Mouse (Mus musculus) heart, adult 2 months (tissue): ENCODE data around the gene Mcm2. TPM values are rescaled to one million over a fixed set of nuclear protein-coding genes. Genes with fewer than 3 reads are reported as not detected.
A peak's percentile ranks its signal among the peaks of the same experiment; 100 is the strongest.

Experiments
- DNase-seq, 2 experiments: peaks; one replicate each; pipeline ENCODE4 v3.0.0; 2021
- H3K27ac ChIP-seq: fragments of 200-600 bp; 2 replicates; pipeline ENCODE4 v1.8.1; 2022
- H3K27me3 ChIP-seq: fragments of 200-500 bp; 2 replicates; pipeline ENCODE4 v1.6.1; 2012; ENCODE audit warnings: mild to moderate bottlenecking, low read length, inconsistent platforms, mixed read lengths; ENCODE audit not compliant: control insufficient read depth, insufficient read depth
- H3K36me3 ChIP-seq: fragments of 200-500 bp; 2 replicates; pipeline ENCODE4 v1.6.1; 2012; ENCODE audit warnings: low read length, inconsistent platforms; ENCODE audit not compliant: control insufficient read depth, insufficient read depth
- H3K4me1 ChIP-seq: fragments of 200-500 bp; 2 replicates; pipeline ENCODE4 v1.6.1; 2011; ENCODE audit warnings: low read length; ENCODE audit not compliant: control insufficient read depth, insufficient read depth
- H3K4me3 ChIP-seq: fragments of 200-600 bp; 2 replicates; pipeline ENCODE4 v1.8.1; 2022
- H3K79me2 ChIP-seq: fragments of 200-500 bp; replicated peaks from 2 replicates; pipeline ENCODE4 v1.6.1; 2012; ENCODE audit warnings: mild to moderate bottlenecking, inconsistent platforms, low read length, moderate library complexity, mixed read lengths; ENCODE audit not compliant: control insufficient read depth, insufficient read depth
- H3K9ac ChIP-seq: fragments of 200-500 bp; 2 replicates; pipeline ENCODE4 v1.6.1; 2012; ENCODE audit warnings: low read depth, mild to moderate bottlenecking, control low read depth, inconsistent platforms, low read length, mixed read lengths
- CTCF ChIP-seq: fragments of 200-600 bp; IDR thresholded peaks from 2 replicates; pipeline ENCODE4 v1.8.1; 2022; ENCODE audit warnings: antibody characterized with exemption, mild to moderate bottlenecking, moderate library complexity
- EP300 ChIP-seq: fragments of 200-500 bp; IDR thresholded peaks from 2 replicates; pipeline ENCODE4 v1.6.1; 2011; ENCODE audit warnings: low read depth, low read length, control low read depth; ENCODE audit not compliant: insufficient read depth
- POLR2A ChIP-seq: fragments of 200-500 bp; IDR thresholded peaks from 2 replicates; pipeline ENCODE4 v1.6.1; 2011; ENCODE audit warnings: mild to moderate bottlenecking, low read depth, low read length, control low read depth; ENCODE audit not compliant: insufficient read depth
- WGBS: fragments of 180-500 bp; shearing (Covaris S2); methylation state at CpG from one replicate; pipeline ENCODE4 v1.1.7; 2018; 5-methylcytosine and 5-hydroxymethylcytosine counted together
- intact Hi-C: fragments of 180-260 bp; cut with DNase I; formaldehyde crosslinking; loops from one replicate; pipeline ENCODE4 v1.15.1; 2025
- polyA plus RNA-seq: library from polyadenylated mRNA; depleted of rRNA; stranded (reverse); fragments of >200 nt; gene quantifications from 2 replicates; pipeline ENCODE4 v1.2.3, GENCODE M21; 2012
- total RNA-seq, 2 experiments: library from RNA; stranded (reverse); gene quantifications; 2 replicates each; pipeline ENCODE4 v1.2.3; 2021

The Mcm2 gene
- total and polyA plus RNA-seq, 3 experiments = 4.8 to 6.1 (median 5.3) TPM

- Histone ChIP-seq H3K36me3 (no peaks in the 10 kb centered on the region), H3K9ac (no peak overlapping the region), H3K27me3 (no peaks in the 10 kb centered on the region), H3K79me2 (no peaks in the 10 kb centered on the region), H3K4me1 (peaks cover 13% of the 10 kb centered on the region), H3K4me3 (no peak overlapping the region), H3K27ac (no peak overlapping the region)
- intact Hi-C loops = loop anchor here (5.0 to 10.0 kb wide), 3 partner anchors 418 to 535 kb away; partner anchors contain the start of gene Plxna1
- WGBS = 85% methylated on average over 6 of the region's 6 CpGs
- peak in 1 of 2 experiments; percentile 14 for DNase-seq
- no peak for TF ChIP-seq POLR2A
- TF ChIP-seq CTCF = no peak
- TF ChIP-seq EP300 = no peak
Observed at GRCm38 (mm10) chr6:88929451-88929850, 30.9 kb upstream of the Mcm2 start.

GRCm38 (mm10) chr6:88928576-88928975, 30.0 kb upstream of the Mcm2 start:
- intact Hi-C loops = loop anchor here (5.0 to 10.0 kb wide), 3 partner anchors 419 to 536 kb away; partner anchors contain the start of gene Plxna1
- Histone ChIP-seq H3K4me1 (peaks cover 18% of the 10 kb centered on the region), H3K9ac (no peak overlapping the region), H3K27ac (no peak overlapping the region), H3K79me2 (no peaks in the 10 kb centered on the region), H3K27me3 (no peaks in the 10 kb centered on the region), H3K4me3 (no peak overlapping the region), H3K36me3 (no peaks in the 10 kb centered on the region)
- WGBS = 51% methylated on average over 5 of the region's 5 CpGs
- no peak for DNase-seq
- TF ChIP-seq POLR2A (no peak), CTCF (no peak), EP300 (no peak)

- H3K9ac ChIP-seq = no peak overlapping the region
- peaks cover 18% of the 10 kb centered on the region for H3K4me1 ChIP-seq
- intact Hi-C loops = loop anchor here (5.0 to 10.0 kb wide), 3 partner anchors 419 to 537 kb away; partner anchors contain the start of gene Plxna1
- no peak for DNase-seq
- no peak for TF ChIP-seq CTCF
- TF ChIP-seq POLR2A = no peak
- no peaks in the 10 kb centered on the region for H3K27me3 ChIP-seq
- WGBS = 37% methylated on average over 1 of the region's 1 CpGs
- no peaks in the 10 kb centered on the region for H3K79me2 ChIP-seq
- no peak overlapping the region for H3K4me3 ChIP-seq
- no peak overlapping the region for H3K27ac ChIP-seq
- no peaks in the 10 kb centered on the region for H3K36me3 ChIP-seq
Observed at GRCm38 (mm10) chr6:88928026-88928425, 29.4 kb upstream of the Mcm2 start.

- H3K27ac ChIP-seq = peak overlapping the region; percentile 34; the same call in 1 of the 2 replicates
- DNase-seq = peak; percentile 72 to 83
- no peak overlapping the region for H3K4me3 ChIP-seq
- H3K4me1 ChIP-seq = peaks cover 18% of the 10 kb centered on the region
- 16% methylated on average over 2 of the region's 2 CpGs for WGBS
- TF ChIP-seq POLR2A = no peak
- TF ChIP-seq CTCF = peak; percentile 96
- TF ChIP-seq EP300 = peak; percentile 78; the same call in 1 of the 2 replicates
- H3K79me2 ChIP-seq = no peaks in the 10 kb centered on the region
- intact Hi-C loops = loop anchor here (1.0 to 10.0 kb wide), 4 partner anchors 420 to 626 kb away; partner anchors contain the start of gene Plxna1
- H3K36me3 ChIP-seq = no peaks in the 10 kb centered on the region
- no peak overlapping the region for H3K9ac ChIP-seq
- H3K27me3 ChIP-seq = no peaks in the 10 kb centered on the region
Observed at GRCm38 (mm10) chr6:88927595-88927994, 29.0 kb upstream of the Mcm2 start.

- H3K79me2 ChIP-seq = no peaks in the 10 kb centered on the region
- TF ChIP-seq CTCF = no peak
- TF ChIP-seq EP300 = peak; percentile 49; the same call in 1 of the 2 replicates
- peak; percentile 44; the same call in 1 of the 2 replicates for TF ChIP-seq POLR2A
- peak overlapping the region; percentile 34; the same call in 1 of the 2 replicates for H3K27ac ChIP-seq
- H3K27me3 ChIP-seq = no peaks in the 10 kb centered on the region
- WGBS = 19% methylated on average over 3 of the region's 3 CpGs
- H3K4me3 ChIP-seq = no peak overlapping the region
- peaks cover 18% of the 10 kb centered on the region for H3K4me1 ChIP-seq
- intact Hi-C loops = loop anchor here (1.0 to 10.0 kb wide), 4 partner anchors 420 to 626 kb away; partner anchors contain the start of gene Plxna1
- no peaks in the 10 kb centered on the region for H3K36me3 ChIP-seq
- H3K9ac ChIP-seq = peak overlapping the region; percentile 11; the same call in 1 of the 2 replicates
- DNase-seq = peak in 1 of 2 experiments; percentile 55
Observed at GRCm38 (mm10) chr6:88926870-88927269, 28.3 kb upstream of the Mcm2 start.

GRCm38 (mm10) chr6:88925640-88926205, 27.1 kb upstream of the Mcm2 start:
- Histone ChIP-seq H3K27ac (peak overlapping the region; percentile 45), H3K27me3 (no peaks in the 10 kb centered on the region), H3K4me1 (peaks cover 18% of the 10 kb centered on the region), H3K36me3 (no peaks in the 10 kb centered on the region), H3K9ac (no peak overlapping the region), H3K79me2 (no peaks in the 10 kb centered on the region), H3K4me3 (no peak overlapping the region)
- no peak for DNase-seq
- no peak for TF ChIP-seq POLR2A
- TF ChIP-seq EP300 = no peak
- TF ChIP-seq CTCF = no peak
- intact Hi-C loops = loop anchor here (5.0 to 10.0 kb wide), 3 partner anchors 422 to 539 kb away; partner anchors contain the start of gene Plxna1
- 52% methylated on average over 4 of the region's 4 CpGs for WGBS
